Mouse (Mus musculus): Measurements from ENCODE around the gene Dpy19l3. TPM values are rescaled to one million over a fixed set of nuclear protein-coding genes. Genes with fewer than 3 reads are reported as not detected.
A peak's percentile ranks its signal among the peaks of the same experiment; 100 is the strongest.

Dpy19l3 gene
- polyA plus RNA-seq, 1 experiment from 2014 or later = 42.7 TPM

GRCm38 (mm10) chr7:35772347-35772746, 18.1 kb upstream of the Dpy19l3 start:
- Histone ChIP-seq H3K27me3 (no peaks in the 10 kb centered on the region), H3K4me2 (replicated peaks) (no peak overlapping the region), H3K9ac (replicated peaks) (no peak overlapping the region), H3K4me1 (replicated peaks) (no peaks in the 10 kb centered on the region), H3K36me3 (peaks cover 46% of the 10 kb centered on the region), H3K9me3 (no peaks in the 10 kb centered on the region), H3K27ac (no peak overlapping the region), H3K4me3 (replicated peaks) (no peak overlapping the region)
- no peak for ATAC-seq
- WGBS = 92% methylated on average over 8 of the region's 8 CpGs

GRCm38 (mm10) chr7:35771106-35771505, 16.9 kb upstream of the Dpy19l3 start:
- H3K4me3 ChIP-seq (replicated peaks) = no peak overlapping the region
- H3K27ac ChIP-seq = no peak overlapping the region
- no peaks in the 10 kb centered on the region for H3K4me1 ChIP-seq (replicated peaks)
- no peak for ATAC-seq
- H3K9ac ChIP-seq (replicated peaks) = no peak overlapping the region
- no peak overlapping the region for H3K4me2 ChIP-seq (replicated peaks)
- no peaks in the 10 kb centered on the region for H3K27me3 ChIP-seq
- H3K9me3 ChIP-seq = no peaks in the 10 kb centered on the region
- peaks cover 42% of the 10 kb centered on the region for H3K36me3 ChIP-seq

- Histone ChIP-seq H3K27me3 (no peaks in the 10 kb centered on the region), H3K9ac (replicated peaks) (no peak overlapping the region), H3K4me2 (replicated peaks) (no peak overlapping the region), H3K9me3 (no peaks in the 10 kb centered on the region), H3K4me1 (replicated peaks) (no peaks in the 10 kb centered on the region), H3K4me3 (replicated peaks) (no peak overlapping the region), H3K27ac (no peak overlapping the region), H3K36me3 (peaks cover 32% of the 10 kb centered on the region)
- 88% methylated on average over 7 of the region's 7 CpGs for WGBS
- ATAC-seq = no peak
Observed at GRCm38 (mm10) chr7:35770122-35770521, 15.9 kb upstream of the Dpy19l3 start.

DNA sequence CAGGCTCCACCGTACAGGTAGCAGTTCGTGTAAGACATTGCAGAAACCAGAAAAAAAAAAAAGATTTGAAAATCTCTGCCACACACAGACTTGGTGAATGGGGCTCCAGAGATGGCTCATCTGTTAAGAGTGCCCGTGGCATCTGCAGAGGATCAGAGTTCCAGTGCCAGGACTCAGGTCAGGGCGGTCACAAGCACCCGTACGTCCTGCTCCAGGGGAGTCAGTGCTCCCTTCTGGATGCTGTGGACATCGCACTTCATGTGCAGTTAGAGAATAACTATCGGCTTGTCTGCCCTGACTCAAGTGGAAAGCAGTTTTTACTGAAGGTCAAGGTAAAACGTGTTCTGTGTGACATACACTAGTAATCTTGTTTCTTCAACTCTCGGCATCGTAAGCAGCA, 10.2 kb upstream of the Dpy19l3 start:
- Histone ChIP-seq H3K9me3 (no peaks in the 10 kb centered on the region), H3K4me2 (replicated peaks) (no peak overlapping the region), H3K4me1 (replicated peaks) (no peaks in the 10 kb centered on the region), H3K27ac (no peak overlapping the region), H3K36me3 (no peaks in the 10 kb centered on the region), H3K4me3 (replicated peaks) (no peak overlapping the region), H3K9ac (replicated peaks) (no peak overlapping the region), H3K27me3 (no peaks in the 10 kb centered on the region)
- 92% methylated on average over 11 of the region's 11 CpGs for WGBS
- ATAC-seq = no peak

- no peak overlapping the region for H3K4me2 ChIP-seq (replicated peaks)
- no peaks in the 10 kb centered on the region for H3K36me3 ChIP-seq
- H3K4me1 ChIP-seq (replicated peaks) = no peaks in the 10 kb centered on the region
- no peak overlapping the region for H3K9ac ChIP-seq (replicated peaks)
- no peaks in the 10 kb centered on the region for H3K9me3 ChIP-seq
- no peak for ATAC-seq
- 65% methylated on average over 5 of the region's 5 CpGs for WGBS
- no peaks in the 10 kb centered on the region for H3K27me3 ChIP-seq
- H3K4me3 ChIP-seq (replicated peaks) = no peak overlapping the region
- H3K27ac ChIP-seq = no peak overlapping the region
Observed at GRCm38 (mm10) chr7:35761801-35762200, 7.5 kb upstream of the Dpy19l3 start.

GRCm38 (mm10) chr7:35759602-35760001, 5.3 kb upstream of the Dpy19l3 start:
- Histone ChIP-seq H3K4me2 (replicated peaks) (no peak overlapping the region), H3K36me3 (no peaks in the 10 kb centered on the region), H3K4me1 (replicated peaks) (peaks cover 3% of the 10 kb centered on the region), H3K9me3 (no peaks in the 10 kb centered on the region), H3K27ac (no peak overlapping the region), H3K4me3 (replicated peaks) (no peak overlapping the region), H3K27me3 (no peaks in the 10 kb centered on the region), H3K9ac (replicated peaks) (no peak overlapping the region)
- ATAC-seq = no peak
- WGBS = 23% methylated on average over 2 of the region's 2 CpGs

DNA sequence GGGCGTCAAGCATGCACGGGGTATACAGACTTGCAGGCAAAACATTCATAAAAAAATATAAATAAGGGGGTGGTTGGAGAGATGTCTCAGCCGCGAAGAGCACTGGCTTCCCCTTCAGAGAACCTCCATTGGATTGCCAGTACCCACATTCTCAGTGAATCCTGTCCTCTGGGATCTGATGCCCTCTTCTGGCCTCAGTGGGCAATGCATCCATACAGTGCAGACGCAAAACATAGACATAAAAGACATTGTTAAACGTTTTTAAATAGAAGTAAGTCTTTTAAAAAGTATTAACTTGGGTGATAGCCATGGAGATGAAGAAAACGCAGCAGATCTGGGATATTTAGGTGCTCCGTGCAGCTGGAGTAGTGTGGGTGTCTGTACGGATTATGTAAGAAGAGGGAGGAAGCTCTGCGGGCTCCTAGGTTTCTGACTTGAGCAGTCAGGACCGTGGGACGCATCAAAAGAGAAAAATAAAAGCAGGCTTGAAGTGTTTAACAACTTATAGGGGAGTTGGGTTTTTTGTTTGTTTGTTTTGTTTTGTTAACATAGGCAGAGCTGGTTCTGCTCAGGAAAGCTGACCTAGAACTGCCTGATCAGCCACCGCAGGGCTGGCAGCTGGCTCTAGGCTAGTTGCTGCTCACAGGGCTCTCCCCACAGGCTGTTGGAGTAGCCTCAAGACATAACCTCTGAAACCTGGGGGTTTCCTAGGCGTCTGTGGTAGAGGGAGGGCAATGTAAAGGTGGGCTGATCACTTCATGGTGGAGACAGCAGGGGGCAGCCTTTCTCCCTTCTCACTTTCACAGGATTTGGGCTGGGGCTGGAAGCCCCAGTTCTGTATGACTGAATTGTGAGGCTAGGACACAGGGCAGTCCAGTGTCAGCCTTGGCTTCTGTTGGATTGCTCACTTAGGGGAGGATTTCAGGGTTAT, 2.5 kb upstream of the Dpy19l3 start:
- 35% methylated on average over 14 of the region's 14 CpGs for WGBS
- H3K4me3 ChIP-seq (replicated peaks) = no peak overlapping the region
- no peak overlapping the region for H3K27ac ChIP-seq
- no peak for ATAC-seq
- H3K4me2 ChIP-seq (replicated peaks) = no peak overlapping the region
- no peak overlapping the region for H3K9ac ChIP-seq (replicated peaks)
- H3K4me1 ChIP-seq (replicated peaks) = peaks cover 18% of the 10 kb centered on the region
- H3K27me3 ChIP-seq = no peaks in the 10 kb centered on the region; the same call in 1 of the 2 replicates
- H3K9me3 ChIP-seq = no peaks in the 10 kb centered on the region
- H3K36me3 ChIP-seq = no peaks in the 10 kb centered on the region

DNA sequence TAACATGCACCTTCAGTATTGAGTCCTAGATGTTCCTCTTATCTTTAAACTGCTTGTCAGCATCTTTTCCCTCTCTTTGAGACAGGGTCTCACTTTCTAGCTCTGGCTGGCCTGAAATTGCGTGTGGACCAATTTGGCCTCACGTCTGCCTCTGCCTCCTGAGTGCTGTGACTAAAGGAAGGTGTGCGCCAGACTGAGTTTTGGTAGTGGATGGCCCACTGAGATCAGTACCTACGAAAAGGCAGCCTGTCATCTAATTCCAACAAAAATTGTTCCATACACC, 573 bp upstream of the Dpy19l3 start:
- Histone ChIP-seq H3K9me3 (no peaks in the 10 kb centered on the region), H3K4me3 (replicated peaks) (peak overlapping the region; percentile 91), H3K27me3 (peaks cover 1% of the 10 kb centered on the region; the same call in 1 of the 2 replicates), H3K4me2 (replicated peaks) (peak overlapping the region; percentile 98), H3K9ac (replicated peaks) (peak overlapping the region; percentile 71), H3K36me3 (peaks cover 6% of the 10 kb centered on the region), H3K4me1 (replicated peaks) (peaks cover 18% of the 10 kb centered on the region), H3K27ac (peak overlapping the region; percentile 69)
- ATAC-seq = no peak
- 71% methylated on average over 4 of the region's 4 CpGs for WGBS

GRCm38 (mm10) chr7:35753319-35754032, 778 bp downstream of the Dpy19l3 start:
- peaks cover 20% of the 10 kb centered on the region for H3K36me3 ChIP-seq
- peak overlapping the region; percentile 83 for H3K9ac ChIP-seq (replicated peaks)
- peak overlapping the region; percentile 91 for H3K4me3 ChIP-seq (replicated peaks)
- peaks cover 4% of the 10 kb centered on the region; the same call in 1 of the 2 replicates for H3K27me3 ChIP-seq
- H3K4me2 ChIP-seq (replicated peaks) = peak overlapping the region; percentile 98
- 3% methylated on average over 15 of the region's 15 CpGs for WGBS
- no peaks in the 10 kb centered on the region for H3K9me3 ChIP-seq
- H3K27ac ChIP-seq = no peak overlapping the region
- peak; percentile 29 for ATAC-seq
- H3K4me1 ChIP-seq (replicated peaks) = peaks cover 18% of the 10 kb centered on the region

GRCm38 (mm10) chr7:35750873-35751272, 3.4 kb downstream of the Dpy19l3 start:
- ATAC-seq = no peak
- Histone ChIP-seq H3K36me3 (peaks cover 45% of the 10 kb centered on the region), H3K27ac (no peak overlapping the region)

GRCm38 (mm10) chr7:35747397-35747964, 6.8 kb downstream of the Dpy19l3 start:
- H3K4me3 ChIP-seq (replicated peaks) = no peak overlapping the region
- peaks cover 75% of the 10 kb centered on the region for H3K36me3 ChIP-seq
- ATAC-seq = peak; percentile 87
- 38% methylated on average over 14 of the region's 14 CpGs for WGBS
- H3K9me3 ChIP-seq = no peaks in the 10 kb centered on the region
- no peak overlapping the region for H3K4me2 ChIP-seq (replicated peaks)
- no peak overlapping the region for H3K9ac ChIP-seq (replicated peaks)
- H3K4me1 ChIP-seq (replicated peaks) = peaks cover 11% of the 10 kb centered on the region
- peak overlapping the region; percentile 31; the same call in 1 of the 2 replicates for H3K27ac ChIP-seq
- 0 out of 2 replicates have a peak, but pooled peaks cover 8% of the 10 kb centered on the region for H3K27me3 ChIP-seq

More at GRCm38 (mm10) chr7:35750873-35751272, 3.4 kb downstream of the Dpy19l3 start:
- Histone ChIP-seq H3K4me2 (replicated peaks) (no peak overlapping the region), H3K9ac (replicated peaks) (no peak overlapping the region), H3K4me1 (replicated peaks) (peaks cover 28% of the 10 kb centered on the region), H3K9me3 (no peaks in the 10 kb centered on the region), H3K27me3 (peaks cover 4% of the 10 kb centered on the region; the same call in 1 of the 2 replicates), H3K4me3 (replicated peaks) (no peak overlapping the region)
- 95% methylated on average over 9 of the region's 9 CpGs for WGBS
